ENCODE assay signal across 28 mouse cellular contexts in genomic region chr16:24236511-24236910, GRCm38 (mm10).
DNase-seq lines count a peak whose midpoint lies in the region; ATAC-seq and TF ChIP-seq lines count a peak whose summit lies in the region.
"Had no signal": no experiment of that assay in that cellular context is flagged by ENCODE, and none has a peak within 500 bp of the region (broad histone marks: within the 10 kb centered on the region; RNA-seq: fewer than 3 reads in every experiment).

No protein-coding gene starts in this region.

- in situ Hi-C loops in ES-E14 (cut with MboI; ENCODE audit: low sequenced_read_pairs in 2 of 2, unreplicated experiment in 2 of 2): no loop called here

- no peak overlapping the region for H3K4me3 ChIP-seq in intestine, embryonic 15.5 days (replicated peaks)
- no peak overlapping the region for H3K4me3 ChIP-seq in intestine, embryonic 16.5 days (ENCODE audit: low read length)
- H3K4me3 ChIP-seq in ES-E14 (ENCODE audit: insufficient read depth in 1 of 2, low read depth in 1 of 2, low read length in 2 of 2, poor library complexity in 1 of 2, severe bottlenecking in 1 of 2): no peak overlapping the region
- H3K4me3 ChIP-seq in embryonic facial prominence, embryonic 14.5 days (ENCODE audit: low read depth, low read length): no peak overlapping the region
- H3K4me3 ChIP-seq in hindbrain, embryonic 12.5 days: no peak overlapping the region
- H3K4me3 ChIP-seq: heart, embryonic 13.5 days; hindbrain, embryonic 15.5 days; lung, embryonic 15.5 days; megakaryocyte, embryonic 14.5 days; midbrain, embryonic 12.5 days; myocyte; neural tube, embryonic 12.5 days had no signal

- peak; percentile 23 for DNase-seq in 3134 (ENCODE audit: extremely low read depth, insufficient read length, low spot score)
- peak; percentile 16 for DNase-seq in ES-E14 (ENCODE audit: low read depth, low spot score)
- DNase-seq in embryonic facial prominence, embryonic 14.5 days (ENCODE audit: low spot score): peak; percentile 53
- no peak for DNase-seq in adrenal gland, adult (ENCODE audit: inconsistent age in 2 of 2, low spot score in 1 of 2)
- DNase-seq in cerebellum, adult 11 months: no peak
- DNase-seq: adrenal gland, postnatal 10 days; B cell, adult 2 months; cerebellum, adult 9-11 months; heart, postnatal 10 days; kidney, postnatal 4 days; left cerebral cortex, postnatal 4 days; liver; lung, postnatal 4 days; right cerebral cortex, adult 18-20 months; right cerebral cortex, postnatal 4 days had no signal

- 0 out of 2 replicates have a peak, but pooled peaks have one; percentile 6 for ATAC-seq in intestine, embryonic 15.5 days
- ATAC-seq in intestine, embryonic 16.5 days: no peak
- ATAC-seq in embryonic facial prominence, embryonic 14.5 days (ENCODE audit: low read depth): no peak
- ATAC-seq in hindbrain, embryonic 12.5 days (ENCODE audit: low FRiP score): no peak
- ATAC-seq: forebrain, embryonic 14.5 days; inflammation-experienced regulatory T-cells, adult 6 months had no signal

- no peak overlapping the region for H3K27ac ChIP-seq in intestine, embryonic 15.5 days
- no peak overlapping the region for H3K27ac ChIP-seq in intestine, embryonic 16.5 days (ENCODE audit: low read length)
- H3K27ac ChIP-seq in ES-E14 (ENCODE audit: insufficient read depth, low read depth, low read length, poor library complexity, severe bottlenecking): no peak overlapping the region
- H3K27ac ChIP-seq in embryonic facial prominence, embryonic 14.5 days (replicated peaks; ENCODE audit: low read depth, low read length): no peak overlapping the region
- H3K27ac ChIP-seq in hindbrain, embryonic 12.5 days: no peak overlapping the region
- H3K27ac ChIP-seq: heart, embryonic 13.5 days; hindbrain, embryonic 15.5 days; kidney, postnatal 0 days; lung, embryonic 15.5 days; midbrain, embryonic 12.5 days; neural tube, embryonic 12.5 days had no signal

- no peaks in the 10 kb centered on the region for H3K9me3 ChIP-seq in intestine, embryonic 15.5 days
- H3K9me3 ChIP-seq in intestine, embryonic 16.5 days (ENCODE audit: control insufficient read depth, low read length): no peaks in the 10 kb centered on the region
- no peaks in the 10 kb centered on the region for H3K9me3 ChIP-seq in ES-E14 (ENCODE audit: control insufficient read depth, insufficient read depth, low read depth, low read length)
- H3K9me3 ChIP-seq in embryonic facial prominence, embryonic 14.5 days (ENCODE audit: control insufficient read depth, low read length): no peaks in the 10 kb centered on the region
- H3K9me3 ChIP-seq in hindbrain, embryonic 12.5 days (replicated peaks): no peaks in the 10 kb centered on the region
- H3K9me3 ChIP-seq: heart, embryonic 13.5 days; hindbrain, embryonic 15.5 days; lung, embryonic 15.5 days; megakaryocyte, embryonic 14.5 days; midbrain, embryonic 12.5 days; neural tube, embryonic 12.5 days had no signal

- H3K27me3 ChIP-seq in intestine, embryonic 15.5 days (replicated peaks): no peaks in the 10 kb centered on the region
- no peaks in the 10 kb centered on the region for H3K27me3 ChIP-seq in intestine, embryonic 16.5 days (replicated peaks; ENCODE audit: control insufficient read depth, insufficient read depth, low read length)
- no peaks in the 10 kb centered on the region for H3K27me3 ChIP-seq in embryonic facial prominence, embryonic 14.5 days (replicated peaks; ENCODE audit: control insufficient read depth, insufficient read depth, low read length)
- no peaks in the 10 kb centered on the region for H3K27me3 ChIP-seq in hindbrain, embryonic 12.5 days
- H3K27me3 ChIP-seq: heart, embryonic 13.5 days; hindbrain, embryonic 15.5 days; lung, embryonic 15.5 days; megakaryocyte, embryonic 14.5 days; midbrain, embryonic 12.5 days; neural tube, embryonic 12.5 days had no signal

- WGBS in intestine, embryonic 15.5 days: 63% methylated on average over 3 of the region's 3 CpGs
- 70% methylated on average over 3 of the region's 3 CpGs for WGBS in intestine, embryonic 16.5 days
- 62% methylated on average over 3 of the region's 3 CpGs for WGBS in embryonic facial prominence, embryonic 14.5 days
- 83% methylated on average over 3 of the region's 3 CpGs for WGBS in hindbrain, embryonic 12.5 days

- H3K4me1 ChIP-seq in intestine, embryonic 15.5 days (replicated peaks): no peaks in the 10 kb centered on the region
- peaks cover 2% of the 10 kb centered on the region; the same call in 1 of the 2 replicates for H3K4me1 ChIP-seq in intestine, embryonic 16.5 days (ENCODE audit: control insufficient read depth, insufficient read depth, low read length)
- H3K4me1 ChIP-seq in ES-E14 (ENCODE audit: control insufficient read depth in 2 of 2, insufficient read depth in 2 of 2, low read length in 2 of 2, poor library complexity in 1 of 2): no peaks in the 10 kb centered on the region
- H3K4me1 ChIP-seq in embryonic facial prominence, embryonic 14.5 days (ENCODE audit: control insufficient read depth, insufficient read depth, low read length): peaks cover 8% of the 10 kb centered on the region; the same call in 1 of the 2 replicates
- no peaks in the 10 kb centered on the region for H3K4me1 ChIP-seq in hindbrain, embryonic 12.5 days
- H3K4me1 ChIP-seq: hindbrain, embryonic 15.5 days; lung, embryonic 15.5 days; midbrain, embryonic 12.5 days; neural tube, embryonic 12.5 days had no signal

- no peaks in the 10 kb centered on the region for H3K36me3 ChIP-seq in intestine, embryonic 15.5 days
- H3K36me3 ChIP-seq in intestine, embryonic 16.5 days (ENCODE audit: control insufficient read depth, insufficient read depth, low read length): no peaks in the 10 kb centered on the region
- no peaks in the 10 kb centered on the region for H3K36me3 ChIP-seq in ES-E14 (ENCODE audit: control insufficient read depth, insufficient read depth, low read length, poor library complexity, severe bottlenecking)
- no peaks in the 10 kb centered on the region for H3K36me3 ChIP-seq in embryonic facial prominence, embryonic 14.5 days (ENCODE audit: control insufficient read depth, insufficient read depth, low read length)
- H3K36me3 ChIP-seq in hindbrain, embryonic 12.5 days: no peaks in the 10 kb centered on the region
- H3K36me3 ChIP-seq: heart, embryonic 13.5 days; hindbrain, embryonic 15.5 days; lung, embryonic 15.5 days; midbrain, embryonic 12.5 days; neural tube, embryonic 12.5 days had no signal

- no peak overlapping the region for H3K9ac ChIP-seq in intestine, embryonic 15.5 days
- no peak overlapping the region for H3K9ac ChIP-seq in intestine, embryonic 16.5 days (ENCODE audit: low read depth, low read length)
- no peak overlapping the region for H3K9ac ChIP-seq in ES-E14 (ENCODE audit: insufficient read depth, low read depth, low read length, poor library complexity, severe bottlenecking)
- no peak overlapping the region for H3K9ac ChIP-seq in embryonic facial prominence, embryonic 14.5 days (ENCODE audit: low read depth, low read length)
- no peak overlapping the region for H3K9ac ChIP-seq in hindbrain, embryonic 12.5 days
- H3K9ac ChIP-seq: heart, embryonic 13.5 days; hindbrain, embryonic 15.5 days; lung, embryonic 15.5 days; midbrain, embryonic 12.5 days; neural tube, embryonic 12.5 days had no signal

- H3K4me2 ChIP-seq in intestine, embryonic 15.5 days (replicated peaks): no peak overlapping the region
- H3K4me2 ChIP-seq in intestine, embryonic 16.5 days (ENCODE audit: low read depth, low read length): no peak overlapping the region
- H3K4me2 ChIP-seq in embryonic facial prominence, embryonic 14.5 days (ENCODE audit: low read depth, low read length): no peak overlapping the region
- no peak overlapping the region for H3K4me2 ChIP-seq in hindbrain, embryonic 12.5 days (replicated peaks)
- H3K4me2 ChIP-seq: heart, embryonic 13.5 days; hindbrain, embryonic 15.5 days; lung, embryonic 15.5 days; midbrain, embryonic 12.5 days; neural tube, embryonic 12.5 days had no signal

TF ChIP-seq in ES-E14, 5 proteins besides CTCF, POLR2A, EP300 and RAD21:
- TF ChIP-seq CHD2 (IDR thresholded peaks at IDR 0.05; ENCODE audit: low read depth, low read length) (no peak), HCFC1 (IDR thresholded peaks at IDR 0.05; ENCODE audit: borderline replicate concordance, insufficient read depth, low read length) (no peak), MAFK (IDR thresholded peaks at IDR 0.05; ENCODE audit: insufficient read depth, low read depth, low read length) (no peak), ZC3H11A (IDR thresholded peaks at IDR 0.05; ENCODE audit: borderline replicate concordance, low read depth, low read length) (no peak), ZNF384 (IDR thresholded peaks at IDR 0.05; ENCODE audit: low read depth, low read length) (no peak)

Comparison
In these comparisons a context has a peak if more than half of its experiments do, and no peak if none do; other contexts are left out.
1. DNase-seq: peak in 3134 (single experiment), ES-E14 (single experiment) and embryonic facial prominence, embryonic 14.5 days (single experiment); none in adrenal gland, adult (0 of 2) and cerebellum, adult 11 months (single experiment).